Mouse (Mus musculus): ENCODE measurements around the gene Cald1.

Gene Cald1

GRCm38 (mm10) chr6:34777094-34777493 lies 178.8 kb downstream of the Cald1 start:
- no peak for DNase-seq

- DNase-seq: no peak
Observed at GRCm38 (mm10) chr6:34777981-34778668, 179.8 kb downstream of the Cald1 start.

- DNase-seq: peak; percentile 99
Observed at GRCm38 (mm10) chr6:34780231-34780942, 182.1 kb downstream of the Cald1 start, which contains the start of gene Agbl3. TSS of gene Agbl3 (plus strand) at chr6:34780432.

- DNase-seq: no peak
Observed at GRCm38 (mm10) chr6:34780943-34781289, 182.6 kb downstream of the Cald1 start.

- no peak for DNase-seq
Observed at GRCm38 (mm10) chr6:34782493-34782892, 184.2 kb downstream of the Cald1 start.

GRCm38 (mm10) chr6:34796881-34797280 lies 198.6 kb downstream of the Cald1 start:
- peak; percentile 91 for DNase-seq

- DNase-seq: no peak
Observed at GRCm38 (mm10) chr6:34797887-34798286, 199.6 kb downstream of the Cald1 start.

- no peak for DNase-seq
Observed at GRCm38 (mm10) chr6:34805582-34805981, 207.3 kb downstream of the Cald1 start.

GRCm38 (mm10) chr6:34810651-34811050 lies 212.4 kb downstream of the Cald1 start:
- no peak for DNase-seq

GRCm38 (mm10) chr6:34824406-34824805 lies 226.1 kb downstream of the Cald1 start:
- DNase-seq: no peak

Measured in heart, adult 11 months (tissue).